Mouse (Mus musculus): Measurements from ENCODE around the gene Mkln1. TPM values are rescaled to one million over a fixed set of nuclear protein-coding genes. Genes with fewer than 3 reads are reported as not detected.

The Mkln1 gene
- polyA plus RNA-seq, 1 experiment from 2014 or later = 194 TPM

- Histone ChIP-seq H3K27me3 (no peaks in the 10 kb centered on the region), H3K36me3 (peaks cover 6% of the 10 kb centered on the region; the same call in 1 of the 2 replicates), H3K4me3 (no peak overlapping the region), H3K4me1 (peaks cover 5% of the 10 kb centered on the region; the same call in 1 of the 2 replicates), H3K4me2 (replicated peaks) (no peak overlapping the region), H3K9ac (no peak overlapping the region), H3K27ac (no peak overlapping the region), H3K9me3 (no peaks in the 10 kb centered on the region)
- no peak for ATAC-seq (ENCODE audit: low FRiP score, low read depth)
- WGBS = 78% methylated on average over 8 of the region's 8 CpGs
Measured at GRCm38 (mm10) chr6:31521491-31522355, 123.2 kb downstream of the Mkln1 start.

- H3K4me1 ChIP-seq = peaks cover 5% of the 10 kb centered on the region; the same call in 1 of the 2 replicates
- peaks cover 6% of the 10 kb centered on the region; the same call in 1 of the 2 replicates for H3K36me3 ChIP-seq
- H3K9me3 ChIP-seq = no peaks in the 10 kb centered on the region
- H3K27ac ChIP-seq = no peak overlapping the region
- H3K9ac ChIP-seq = no peak overlapping the region
- no peak for ATAC-seq (ENCODE audit: low FRiP score, low read depth)
- no peaks in the 10 kb centered on the region for H3K27me3 ChIP-seq
- H3K4me2 ChIP-seq (replicated peaks) = no peak overlapping the region
- WGBS = 28% methylated on average over 4 of the region's 4 CpGs
- H3K4me3 ChIP-seq = no peak overlapping the region
Measured at GRCm38 (mm10) chr6:31522478-31522877, 123.9 kb downstream of the Mkln1 start.

GRCm38 (mm10) chr6:31523039-31523438 is 124.5 kb downstream of the Mkln1 start:
- Histone ChIP-seq H3K9me3 (no peaks in the 10 kb centered on the region), H3K36me3 (peaks cover under 1% of the 10 kb centered on the region; the same call in 1 of the 2 replicates), H3K4me1 (peaks cover 5% of the 10 kb centered on the region; the same call in 1 of the 2 replicates), H3K9ac (no peak overlapping the region), H3K4me2 (replicated peaks) (no peak overlapping the region), H3K27me3 (no peaks in the 10 kb centered on the region), H3K27ac (no peak overlapping the region), H3K4me3 (no peak overlapping the region)
- no peak for ATAC-seq (ENCODE audit: low FRiP score, low read depth)
- WGBS = 52% methylated on average over 5 of the region's 5 CpGs

DNA sequence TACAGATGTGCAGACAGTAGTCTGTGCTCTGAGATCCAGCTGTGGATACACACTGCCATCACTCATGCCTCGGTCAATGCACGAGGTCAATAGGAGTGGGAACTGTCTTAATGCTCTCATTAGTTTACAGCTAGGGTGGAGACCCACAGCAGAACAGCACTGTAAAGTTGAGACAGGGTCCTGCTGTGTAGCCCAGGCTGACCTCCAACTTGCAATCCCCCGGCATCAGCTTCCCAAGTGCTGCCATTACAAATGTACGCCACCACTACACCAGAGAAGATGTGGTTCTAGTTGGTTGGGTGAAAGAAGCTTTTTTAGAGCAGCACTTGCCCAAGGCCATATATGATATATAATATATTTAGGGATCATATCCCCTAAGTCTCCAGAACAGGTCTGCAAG is 125.1 kb downstream of the Mkln1 start:
- Histone ChIP-seq H3K4me2 (replicated peaks) (no peak overlapping the region), H3K9ac (no peak overlapping the region), H3K36me3 (no peaks in the 10 kb centered on the region), H3K27ac (no peak overlapping the region), H3K27me3 (no peaks in the 10 kb centered on the region), H3K4me3 (no peak overlapping the region), H3K9me3 (no peaks in the 10 kb centered on the region), H3K4me1 (0 out of 2 replicates have a peak, but pooled peaks cover 5% of the 10 kb centered on the region)
- no peak for ATAC-seq (ENCODE audit: low FRiP score, low read depth)
- 88% methylated on average over 4 of the region's 4 CpGs for WGBS

GRCm38 (mm10) chr6:31524121-31524520 is 125.6 kb downstream of the Mkln1 start:
- no peak overlapping the region for H3K27ac ChIP-seq
- ATAC-seq (ENCODE audit: low FRiP score, low read depth) = no peak
- no peak overlapping the region for H3K4me2 ChIP-seq (replicated peaks)
- H3K4me1 ChIP-seq = 0 out of 2 replicates have a peak, but pooled peaks cover 5% of the 10 kb centered on the region
- H3K36me3 ChIP-seq = no peaks in the 10 kb centered on the region
- no peaks in the 10 kb centered on the region for H3K9me3 ChIP-seq
- WGBS = 93% methylated on average over 13 of the region's 13 CpGs
- H3K9ac ChIP-seq = no peak overlapping the region
- no peak overlapping the region for H3K4me3 ChIP-seq
- H3K27me3 ChIP-seq = no peaks in the 10 kb centered on the region

- H3K27ac ChIP-seq = no peak overlapping the region
- H3K9me3 ChIP-seq = no peaks in the 10 kb centered on the region
- no peak for ATAC-seq (ENCODE audit: low FRiP score, low read depth)
- 77% methylated on average over 8 of the region's 8 CpGs for WGBS
- H3K4me2 ChIP-seq (replicated peaks) = no peak overlapping the region
- no peaks in the 10 kb centered on the region for H3K27me3 ChIP-seq
- no peak overlapping the region for H3K4me3 ChIP-seq
- H3K4me1 ChIP-seq = 0 out of 2 replicates have a peak, but pooled peaks cover 5% of the 10 kb centered on the region
- no peak overlapping the region for H3K9ac ChIP-seq
- H3K36me3 ChIP-seq = no peaks in the 10 kb centered on the region
Measured at GRCm38 (mm10) chr6:31524647-31525046, 126.1 kb downstream of the Mkln1 start.

- H3K4me2 ChIP-seq (replicated peaks) = no peak overlapping the region
- no peaks in the 10 kb centered on the region for H3K36me3 ChIP-seq
- no peaks in the 10 kb centered on the region for H3K9me3 ChIP-seq
- H3K27me3 ChIP-seq = no peaks in the 10 kb centered on the region
- no peak overlapping the region for H3K4me3 ChIP-seq
- 64% methylated on average over 6 of the region's 6 CpGs for WGBS
- H3K9ac ChIP-seq = no peak overlapping the region
- H3K27ac ChIP-seq = no peak overlapping the region
- 0 out of 2 replicates have a peak, but pooled peaks cover 5% of the 10 kb centered on the region for H3K4me1 ChIP-seq
- peak; percentile 77; the same call in 1 of the 2 replicates for ATAC-seq (ENCODE audit: low FRiP score, low read depth)
Measured at GRCm38 (mm10) chr6:31525231-31525900, 126.8 kb downstream of the Mkln1 start.

GRCm38 (mm10) chr6:31526929-31527328 is 128.4 kb downstream of the Mkln1 start:
- WGBS = 84% methylated on average over 5 of the region's 5 CpGs
- Histone ChIP-seq H3K9me3 (no peaks in the 10 kb centered on the region), H3K4me2 (replicated peaks) (no peak overlapping the region), H3K36me3 (no peaks in the 10 kb centered on the region), H3K27me3 (no peaks in the 10 kb centered on the region), H3K4me3 (no peak overlapping the region), H3K9ac (no peak overlapping the region), H3K27ac (no peak overlapping the region), H3K4me1 (no peaks in the 10 kb centered on the region)
- no peak for ATAC-seq (ENCODE audit: low FRiP score, low read depth)

GRCm38 (mm10) chr6:31527897-31528296 is 129.4 kb downstream of the Mkln1 start:
- no peak for ATAC-seq (ENCODE audit: low FRiP score, low read depth)
- Histone ChIP-seq H3K4me1 (no peaks in the 10 kb centered on the region), H3K27me3 (no peaks in the 10 kb centered on the region), H3K4me3 (no peak overlapping the region), H3K4me2 (replicated peaks) (no peak overlapping the region), H3K9ac (no peak overlapping the region), H3K36me3 (no peaks in the 10 kb centered on the region), H3K27ac (no peak overlapping the region), H3K9me3 (no peaks in the 10 kb centered on the region)
- WGBS = 71% methylated on average over 7 of the region's 7 CpGs

- whole genome bisulfite sequencing = 78% methylated on average over 5 of the region's 5 CpGs
- no peak for ATAC-seq (ENCODE audit: low FRiP score, low read depth)
- Histone ChIP-seq H3K36me3 (no peaks in the 10 kb centered on the region), H3K4me3 (no peak overlapping the region), H3K9me3 (no peaks in the 10 kb centered on the region), H3K4me1 (no peaks in the 10 kb centered on the region), H3K4me2 (replicated peaks) (no peak overlapping the region), H3K9ac (no peak overlapping the region), H3K27me3 (no peaks in the 10 kb centered on the region), H3K27ac (no peak overlapping the region)
Measured at GRCm38 (mm10) chr6:31528339-31528738, 129.8 kb downstream of the Mkln1 start.

DNA sequence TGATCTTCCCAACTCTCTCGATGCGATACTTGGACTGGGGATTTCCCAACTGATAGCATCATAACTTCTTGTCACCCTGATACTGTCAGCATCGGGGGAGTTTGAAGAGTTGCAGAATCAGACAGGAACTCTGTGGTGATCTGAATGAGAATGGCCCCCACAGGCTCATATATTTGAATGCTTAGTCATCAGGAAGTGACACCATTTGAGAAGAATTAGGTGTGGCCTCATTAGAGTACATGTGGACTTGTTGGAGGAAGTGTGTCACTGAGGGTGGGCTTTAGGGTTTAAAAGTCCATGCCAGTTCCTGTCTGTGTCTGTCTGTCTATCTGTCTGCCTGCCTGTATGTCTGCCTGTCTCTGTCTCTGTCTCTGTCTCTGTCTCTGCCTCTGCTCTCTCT is 133.3 kb downstream of the Mkln1 start:
- no peak for ATAC-seq (ENCODE audit: low FRiP score, low read depth)
- 85% methylated on average over 3 of the region's 3 CpGs for WGBS
- no peaks in the 10 kb centered on the region for H3K4me1 ChIP-seq
- H3K4me2 ChIP-seq (replicated peaks) = no peak overlapping the region
- no peaks in the 10 kb centered on the region for H3K9me3 ChIP-seq
- H3K4me3 ChIP-seq = no peak overlapping the region
- H3K27me3 ChIP-seq = no peaks in the 10 kb centered on the region
- no peak overlapping the region for H3K9ac ChIP-seq
- H3K36me3 ChIP-seq = no peaks in the 10 kb centered on the region
- no peak overlapping the region for H3K27ac ChIP-seq

DNA sequence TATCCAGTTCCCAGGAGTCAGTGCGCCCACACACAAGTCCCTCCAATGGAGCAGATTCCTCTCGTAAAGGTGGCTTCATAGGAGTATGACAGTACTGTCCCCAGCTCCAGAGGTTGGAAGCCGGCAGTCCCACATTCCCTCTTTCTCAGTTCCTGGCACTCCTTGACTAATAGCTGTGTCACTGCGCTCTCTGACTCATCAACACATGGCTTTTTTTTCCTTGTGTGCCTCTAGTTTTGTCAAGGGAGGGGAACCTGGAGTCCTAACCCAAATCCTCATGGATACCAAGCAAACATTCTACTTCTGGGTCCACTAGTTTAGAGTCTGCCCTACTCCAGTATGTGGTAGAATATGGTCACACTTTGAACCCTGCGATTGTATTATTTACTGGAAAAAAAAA is 136.2 kb downstream of the Mkln1 start:
- no peak overlapping the region for H3K4me3 ChIP-seq
- ATAC-seq (ENCODE audit: low FRiP score, low read depth) = no peak
- no peak overlapping the region for H3K9ac ChIP-seq
- no peak overlapping the region for H3K4me2 ChIP-seq (replicated peaks)
- H3K27ac ChIP-seq = no peak overlapping the region
- no peaks in the 10 kb centered on the region for H3K4me1 ChIP-seq
- no peaks in the 10 kb centered on the region for H3K27me3 ChIP-seq
- 90% methylated on average over 5 of the region's 5 CpGs for WGBS
- no peaks in the 10 kb centered on the region for H3K36me3 ChIP-seq
- H3K9me3 ChIP-seq = no peaks in the 10 kb centered on the region

Measured in limb, embryonic 13.5 days (tissue).